Mouse (Mus musculus): Measurements from ENCODE around the gene Bcl9.

Bcl9 gene

DNA sequence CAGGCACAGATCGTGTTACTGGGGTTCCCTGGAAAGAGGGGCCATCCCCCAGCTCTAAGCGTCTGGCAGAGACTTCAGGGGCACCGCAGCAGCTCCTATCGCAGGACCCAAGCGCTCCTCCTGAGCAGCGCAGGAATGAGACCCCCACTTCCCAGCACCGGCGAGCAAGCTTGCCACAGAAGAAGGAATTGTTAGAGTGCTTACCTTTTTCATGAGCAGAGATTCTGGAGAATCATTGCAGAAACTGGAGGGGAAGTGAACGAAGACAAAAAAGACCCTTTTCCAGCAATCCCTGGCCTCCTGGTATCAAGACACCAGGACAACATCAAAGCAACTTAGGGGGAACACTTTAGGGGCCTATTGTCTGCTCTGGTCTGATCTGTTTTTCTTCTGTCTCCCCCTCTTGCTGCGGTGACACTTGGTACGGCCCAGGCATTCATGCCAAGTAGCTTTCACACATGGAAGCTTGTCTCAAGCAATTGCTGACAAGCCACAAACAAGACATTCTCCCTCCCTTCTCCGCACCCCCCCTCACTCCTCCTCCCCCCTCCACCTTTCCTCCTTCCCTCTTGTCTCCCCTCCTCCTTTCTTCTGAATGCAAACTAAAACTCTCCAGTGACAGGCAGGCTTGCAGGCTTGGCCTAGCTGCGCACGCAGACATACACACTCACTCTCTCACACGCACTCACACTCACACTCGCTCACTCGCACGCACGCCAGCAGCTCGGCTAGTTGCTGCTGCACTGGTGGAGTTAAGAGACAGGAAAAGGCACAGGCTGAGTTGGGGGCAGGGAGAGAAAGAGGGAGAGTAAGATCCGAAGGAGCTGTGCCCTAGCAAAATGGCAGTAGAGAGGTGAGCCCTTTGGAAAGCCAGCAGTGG is at the start of gene Bcl9:
Gene Bcl9 (minus strand): TSS at position 365 of the 880 bp plus-strand sequence.
- peak; percentile 62 for DNase-seq (ENCODE audit: low read depth)

DNA sequence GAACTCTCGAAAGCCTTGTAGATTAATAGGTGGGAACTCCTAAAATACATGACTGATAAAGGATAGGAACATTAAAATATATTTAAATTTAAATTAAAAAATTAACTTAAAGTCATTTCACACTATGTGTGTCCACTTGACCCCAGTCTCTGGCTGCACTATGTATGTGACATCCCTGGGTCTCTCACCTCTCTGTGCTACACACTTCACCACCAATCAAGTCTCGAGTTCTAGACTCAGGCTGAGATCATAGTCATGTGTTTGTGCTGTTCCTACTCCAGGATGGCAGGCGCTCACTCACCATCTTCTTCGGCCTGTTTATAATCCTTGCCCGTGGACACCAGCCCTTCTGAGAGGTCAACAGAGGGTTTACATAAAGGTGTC is 41.5 kb upstream of the Bcl9 start:
- no peak for DNase-seq (ENCODE audit: low read depth)

DNA sequence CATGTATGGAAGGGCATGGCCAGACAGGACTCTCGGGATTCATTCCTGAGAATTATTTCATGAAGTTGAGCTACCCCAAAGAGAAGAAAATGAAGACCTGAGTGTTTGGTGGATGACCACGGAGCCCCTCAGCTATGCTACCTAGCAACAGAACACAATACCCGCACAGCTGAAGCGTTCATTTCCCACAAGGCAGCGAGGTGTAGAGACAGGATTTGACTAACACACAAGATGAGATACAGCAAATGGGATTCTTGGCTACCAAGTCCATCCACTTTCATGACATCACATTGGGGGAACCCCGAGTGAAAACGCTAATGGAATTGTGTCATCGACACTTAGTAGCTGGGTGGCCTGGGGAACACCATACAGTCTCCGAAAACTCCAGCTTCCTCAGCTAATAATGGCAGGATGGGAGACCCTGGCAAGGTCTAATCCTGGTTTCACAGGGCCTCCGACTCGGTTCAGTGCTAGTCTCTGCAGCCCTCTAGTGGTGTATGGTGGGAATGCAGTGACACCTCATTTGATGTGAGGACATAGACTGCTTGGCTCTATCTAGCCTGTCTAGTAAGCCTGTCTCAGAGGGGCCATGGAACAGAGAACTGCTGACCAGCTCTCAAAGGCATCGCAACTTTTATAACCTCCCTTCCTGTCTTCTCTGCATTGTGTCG is 40.9 kb upstream of the Bcl9 start:
- DNase-seq (ENCODE audit: low read depth) = peak; percentile 81

DNA sequence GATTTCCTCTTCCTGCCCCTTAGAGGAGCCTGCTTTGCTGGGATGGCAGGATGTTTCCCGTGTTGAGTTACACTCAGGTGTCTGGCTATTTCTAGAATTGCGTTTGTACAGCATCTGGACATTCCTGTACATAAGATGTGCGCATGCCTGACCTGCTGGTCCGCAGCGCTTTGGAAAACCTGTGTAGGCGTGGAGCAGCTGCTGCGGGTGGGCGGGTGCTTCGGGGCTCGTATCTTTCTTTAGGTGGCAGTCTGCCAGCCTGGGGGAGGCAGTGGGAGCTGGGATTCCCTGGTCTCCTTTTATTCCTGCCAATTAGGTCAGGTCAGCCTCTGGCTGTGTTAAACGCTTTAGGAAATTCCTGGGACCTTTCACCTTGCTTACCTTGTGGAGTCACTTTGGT is 39.6 kb upstream of the Bcl9 start:
- no peak for DNase-seq (ENCODE audit: low read depth)

- DNase-seq (ENCODE audit: low read depth) = no peak
Observed at GRCm38 (mm10) chr3:97336331-97336730, 38.6 kb upstream of the Bcl9 start.

DNA sequence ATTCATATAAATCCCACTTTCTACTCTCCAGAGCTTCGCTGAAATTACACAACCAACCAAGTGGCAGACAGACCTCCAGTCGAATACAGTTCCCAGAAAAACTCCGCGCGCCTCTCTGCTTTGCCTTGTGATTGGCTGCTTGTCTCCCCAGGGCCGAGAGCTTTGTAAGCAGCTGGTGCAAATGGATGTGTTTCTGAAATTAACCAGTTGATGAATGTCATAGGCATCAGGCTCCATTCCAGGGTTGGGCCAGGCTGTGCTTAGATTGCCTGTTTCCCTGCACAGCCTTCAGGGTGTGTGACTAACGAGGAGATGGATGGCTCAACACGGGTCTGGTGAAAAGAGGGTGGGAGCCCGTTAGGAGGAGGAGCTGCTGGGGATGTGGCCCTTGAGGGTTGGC is 36.9 kb upstream of the Bcl9 start:
- DNase-seq (ENCODE audit: low read depth) = no peak

DNA sequence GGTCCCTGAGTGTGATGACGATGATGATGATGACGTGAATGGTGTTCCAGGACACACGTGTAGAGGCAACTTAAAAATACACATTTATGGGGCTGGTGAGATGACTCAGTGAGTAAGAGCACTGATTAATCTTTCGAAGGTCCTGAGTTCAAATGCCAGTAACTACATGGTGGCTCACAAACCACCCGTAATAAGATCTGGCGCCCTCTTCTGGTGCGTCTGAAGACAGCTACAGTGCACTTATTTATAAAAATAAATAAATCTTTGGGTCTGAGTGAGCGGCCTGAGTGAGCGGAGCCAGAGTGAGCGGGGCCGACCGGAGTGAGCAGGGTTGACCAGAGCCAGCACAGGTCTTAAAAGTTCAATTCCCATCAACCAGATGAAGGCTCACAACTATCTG is 34.5 kb upstream of the Bcl9 start:
- DNase-seq (ENCODE audit: low read depth) = peak; percentile 29

GRCm38 (mm10) chr3:97327809-97328208 is 30.1 kb upstream of the Bcl9 start:
- DNase-seq (ENCODE audit: low read depth) = peak; percentile 49

DNA sequence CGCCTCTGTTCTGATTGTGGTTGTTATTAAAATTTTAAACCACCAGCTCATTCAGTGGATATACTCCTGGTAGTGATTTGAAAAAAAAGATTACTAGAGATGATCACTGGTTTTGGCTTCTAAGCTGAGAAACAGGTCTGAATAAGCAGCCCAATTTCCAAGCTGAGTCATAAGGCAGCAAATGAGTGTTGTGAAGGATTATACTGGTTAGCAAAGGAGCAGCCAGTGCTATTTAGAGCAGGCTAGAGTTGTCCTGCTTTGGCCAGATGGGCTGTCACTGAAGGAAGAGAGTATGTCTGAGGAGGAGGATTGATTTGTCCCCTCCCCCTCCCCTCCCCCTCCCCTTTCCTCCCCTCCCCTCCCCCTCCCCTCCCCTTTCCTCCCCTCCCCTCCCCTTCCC is 29.6 kb upstream of the Bcl9 start:
- DNase-seq (ENCODE audit: low read depth) = peak; percentile 23

GRCm38 (mm10) chr3:97325621-97326345 is 28.1 kb upstream of the Bcl9 start:
- DNase-seq (ENCODE audit: low read depth) = no peak

- DNase-seq (ENCODE audit: low read depth) = no peak
Observed at GRCm38 (mm10) chr3:97324046-97324445, 26.3 kb upstream of the Bcl9 start.

DNA sequence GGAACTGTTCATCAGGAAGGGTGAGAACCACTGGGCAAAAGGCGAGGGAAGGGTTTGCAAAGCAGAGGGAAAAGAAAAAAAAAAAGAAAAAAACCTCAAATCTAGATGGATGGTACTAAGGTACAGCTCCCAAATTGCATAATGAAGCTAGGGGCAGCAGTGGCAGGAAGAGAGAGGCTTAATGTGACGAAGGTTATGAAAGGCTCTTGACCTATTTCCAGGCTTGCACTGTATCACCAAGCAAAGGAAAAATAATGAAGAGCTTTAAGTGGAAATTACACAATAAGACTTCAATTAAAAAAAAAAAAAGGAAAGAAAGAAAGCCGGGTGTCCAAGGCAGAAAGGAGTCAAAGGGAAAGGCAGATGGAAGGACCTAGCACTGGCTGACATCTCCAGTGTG is 19.6 kb upstream of the Bcl9 start:
- no peak for DNase-seq (ENCODE audit: low read depth)

GRCm38 (mm10) chr3:97313431-97313830 is 15.7 kb upstream of the Bcl9 start:
- no peak for DNase-seq (ENCODE audit: low read depth)

- no peak for DNase-seq (ENCODE audit: low read depth)
Observed at GRCm38 (mm10) chr3:97311998-97312397, 14.3 kb upstream of the Bcl9 start.

- DNase-seq (ENCODE audit: low read depth) = no peak
Observed at GRCm38 (mm10) chr3:97309748-97310536, 12.2 kb upstream of the Bcl9 start.

- no peak for DNase-seq (ENCODE audit: low read depth)
Observed at GRCm38 (mm10) chr3:97308440-97308839, 10.7 kb upstream of the Bcl9 start.

DNA sequence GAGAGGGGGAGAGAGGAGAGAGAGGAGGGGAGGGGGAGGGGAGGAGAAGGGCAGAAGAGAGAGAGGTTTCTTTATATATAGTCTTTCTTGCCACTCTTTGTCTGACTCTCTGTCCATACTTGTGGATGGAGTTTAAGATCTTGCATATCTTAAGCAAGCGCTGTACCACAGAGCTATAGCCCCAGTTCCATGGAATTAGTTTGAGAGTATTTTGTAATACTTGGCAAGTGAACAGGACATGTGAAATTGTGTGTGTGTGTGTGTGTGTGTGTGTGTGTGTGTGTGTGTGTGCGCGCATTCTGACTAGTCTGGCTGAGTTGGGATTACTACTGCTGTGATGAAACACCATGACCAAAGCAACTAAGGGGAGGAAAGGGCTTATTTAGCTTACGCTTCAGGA is 8.2 kb upstream of the Bcl9 start:
- DNase-seq (ENCODE audit: low read depth) = no peak

- DNase-seq (ENCODE audit: low read depth) = no peak
Observed at GRCm38 (mm10) chr3:97301586-97301985, 3.9 kb upstream of the Bcl9 start.

- DNase-seq (ENCODE audit: low read depth) = no peak
Observed at GRCm38 (mm10) chr3:97300370-97300769, 2.7 kb upstream of the Bcl9 start.

- no peak for DNase-seq (ENCODE audit: low read depth)
Observed at GRCm38 (mm10) chr3:97299885-97300284, 2.2 kb upstream of the Bcl9 start.

DNA sequence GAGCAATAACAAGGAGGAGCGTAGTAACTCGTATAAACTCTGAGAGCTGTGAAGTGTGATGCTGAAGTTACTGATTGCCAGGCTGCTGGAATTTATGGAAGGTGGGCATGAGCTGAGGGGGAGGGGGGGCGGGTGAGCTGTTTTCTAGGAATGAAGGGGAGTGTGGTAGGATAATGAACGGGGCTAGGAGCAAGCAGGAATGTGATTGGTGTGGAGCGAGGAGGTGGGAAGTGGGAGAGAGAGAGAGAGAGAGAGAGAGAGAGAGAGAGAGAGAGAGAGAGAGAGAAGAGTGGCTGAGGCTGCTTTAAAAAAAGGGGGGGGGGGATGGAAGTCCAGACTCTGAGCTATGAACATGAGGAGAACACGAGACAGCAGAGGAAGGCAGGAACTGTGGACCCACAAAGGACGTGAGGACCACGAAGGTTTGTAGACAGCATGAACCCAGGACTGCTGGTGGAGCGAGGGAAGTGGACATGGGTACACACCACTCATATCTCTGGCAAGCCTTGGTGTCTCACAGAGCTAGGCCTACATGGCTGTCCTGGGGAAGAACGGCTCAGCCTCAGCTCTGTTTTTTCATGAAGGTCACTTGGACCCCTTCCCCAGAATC is 1.2 kb upstream of the Bcl9 start:
- DNase-seq (ENCODE audit: low read depth) = no peak

Data from induced T-regulatory cell, adult 2 months (primary cell).